Mouse (Mus musculus): ENCODE results near the gene Csad. TPM values are rescaled to one million over a fixed set of nuclear protein-coding genes. Genes with fewer than 3 reads are reported as not detected.

Gene Csad
- polyA plus RNA-seq, 1 experiment from 2014 or later, result 50.9 TPM

DNA sequence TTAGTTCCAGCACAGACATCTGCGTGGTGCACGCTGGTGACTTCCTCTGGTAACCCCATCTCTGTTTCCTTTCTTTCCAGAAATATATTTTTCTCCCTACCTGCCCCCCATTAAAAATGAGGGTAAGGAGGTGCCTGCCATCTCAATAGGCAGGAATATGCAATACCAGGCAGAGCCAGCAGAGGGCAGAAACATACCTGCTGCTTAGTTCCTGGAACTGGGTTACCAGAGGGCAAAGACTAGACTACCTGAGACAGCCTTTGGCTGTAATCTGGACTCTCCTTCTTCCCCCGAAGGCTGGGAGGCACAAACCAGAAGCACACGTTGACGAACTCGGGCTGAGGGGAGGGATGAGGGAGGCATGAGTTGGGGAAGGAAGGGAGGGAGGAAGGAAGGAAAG lies 26.2 kb downstream of the Csad start:
- 16% methylated on average over 6 of the region's 6 CpGs for WGBS
- Histone ChIP-seq H3K36me3 (ENCODE audit: control insufficient read depth, insufficient read depth, low read length) (no peaks in the 10 kb centered on the region; the same call in 1 of the 2 replicates), H3K27ac (ENCODE audit: low read length) (no peak overlapping the region), H3K4me2 (ENCODE audit: low read depth, low read length) (no peak overlapping the region), H3K9me3 (replicated peaks; ENCODE audit: control insufficient read depth, low read length) (no peaks in the 10 kb centered on the region), H3K9ac (ENCODE audit: low read length) (no peak overlapping the region), H3K27me3 (ENCODE audit: control insufficient read depth, insufficient read depth, low read length) (no peaks in the 10 kb centered on the region), H3K4me3 (replicated peaks; ENCODE audit: low read length) (no peak overlapping the region), H3K4me1 (ENCODE audit: control insufficient read depth, insufficient read depth, low read length) (no peaks in the 10 kb centered on the region)
- 0 out of 2 replicates have a peak, but pooled peaks have one; percentile 52 for ATAC-seq (ENCODE audit: insufficient read depth, low FRiP score)

GRCm38 (mm10) chr15:102177417-102177816 lies 27.1 kb downstream of the Csad start:
- 83% methylated on average over 8 of the region's 8 CpGs for WGBS
- no peaks in the 10 kb centered on the region for H3K27me3 ChIP-seq (ENCODE audit: control insufficient read depth, insufficient read depth, low read length)
- no peak overlapping the region for H3K9ac ChIP-seq (ENCODE audit: low read length)
- H3K36me3 ChIP-seq (ENCODE audit: control insufficient read depth, insufficient read depth, low read length), result no peaks in the 10 kb centered on the region; the same call in 1 of the 2 replicates
- no peak overlapping the region for H3K27ac ChIP-seq (ENCODE audit: low read length)
- no peak overlapping the region for H3K4me3 ChIP-seq (replicated peaks; ENCODE audit: low read length)
- no peaks in the 10 kb centered on the region for H3K9me3 ChIP-seq (replicated peaks; ENCODE audit: control insufficient read depth, low read length)
- no peaks in the 10 kb centered on the region for H3K4me1 ChIP-seq (ENCODE audit: control insufficient read depth, insufficient read depth, low read length)
- H3K4me2 ChIP-seq (ENCODE audit: low read depth, low read length), result no peak overlapping the region
- no peak for ATAC-seq (ENCODE audit: insufficient read depth, low FRiP score)

DNA sequence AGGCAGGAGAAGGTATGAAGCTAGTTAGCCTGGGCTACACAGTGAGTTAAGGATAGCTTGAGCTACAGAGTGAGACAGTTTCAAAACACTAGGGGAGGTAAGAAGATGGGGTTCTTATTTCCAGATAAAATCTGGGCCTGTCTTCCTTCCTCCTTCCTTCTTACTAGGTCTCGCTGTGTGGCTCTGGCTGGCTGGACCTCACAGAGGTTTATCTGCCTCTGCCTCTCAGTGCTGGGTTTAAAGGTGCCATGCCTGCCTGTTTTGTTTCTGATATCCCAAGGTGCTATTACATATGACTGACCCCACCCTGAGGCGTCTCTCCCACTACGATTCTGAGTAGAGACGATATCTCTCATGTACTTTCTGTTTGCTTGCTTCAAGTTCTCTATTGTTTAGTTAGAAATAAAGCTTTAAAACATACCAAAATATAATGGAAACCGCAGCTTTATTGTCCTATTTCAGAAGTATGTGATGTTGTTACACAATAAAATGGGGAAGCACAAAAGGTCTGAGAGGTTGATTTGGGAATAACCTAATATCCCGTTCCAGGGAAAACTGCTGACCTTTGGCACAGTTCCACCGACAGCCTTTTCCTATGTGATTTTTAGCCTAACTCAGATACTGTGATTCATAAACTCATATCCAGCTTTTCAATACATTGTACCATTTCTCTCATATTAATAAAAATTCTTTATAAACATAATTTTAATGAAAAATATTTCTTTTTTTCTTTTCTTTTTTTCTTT lies 27.8 kb downstream of the Csad start:
- no peak overlapping the region for H3K27ac ChIP-seq (ENCODE audit: low read length)
- H3K4me3 ChIP-seq (replicated peaks; ENCODE audit: low read length), result no peak overlapping the region
- no peaks in the 10 kb centered on the region for H3K9me3 ChIP-seq (replicated peaks; ENCODE audit: control insufficient read depth, low read length)
- 80% methylated on average over 7 of the region's 7 CpGs for WGBS
- no peaks in the 10 kb centered on the region for H3K4me1 ChIP-seq (ENCODE audit: control insufficient read depth, insufficient read depth, low read length)
- no peak for ATAC-seq (ENCODE audit: insufficient read depth, low FRiP score)
- H3K27me3 ChIP-seq (ENCODE audit: control insufficient read depth, insufficient read depth, low read length), result no peaks in the 10 kb centered on the region
- H3K4me2 ChIP-seq (ENCODE audit: low read depth, low read length), result no peak overlapping the region
- no peak overlapping the region for H3K9ac ChIP-seq (ENCODE audit: low read length)
- no peaks in the 10 kb centered on the region; the same call in 1 of the 2 replicates for H3K36me3 ChIP-seq (ENCODE audit: control insufficient read depth, insufficient read depth, low read length)

DNA sequence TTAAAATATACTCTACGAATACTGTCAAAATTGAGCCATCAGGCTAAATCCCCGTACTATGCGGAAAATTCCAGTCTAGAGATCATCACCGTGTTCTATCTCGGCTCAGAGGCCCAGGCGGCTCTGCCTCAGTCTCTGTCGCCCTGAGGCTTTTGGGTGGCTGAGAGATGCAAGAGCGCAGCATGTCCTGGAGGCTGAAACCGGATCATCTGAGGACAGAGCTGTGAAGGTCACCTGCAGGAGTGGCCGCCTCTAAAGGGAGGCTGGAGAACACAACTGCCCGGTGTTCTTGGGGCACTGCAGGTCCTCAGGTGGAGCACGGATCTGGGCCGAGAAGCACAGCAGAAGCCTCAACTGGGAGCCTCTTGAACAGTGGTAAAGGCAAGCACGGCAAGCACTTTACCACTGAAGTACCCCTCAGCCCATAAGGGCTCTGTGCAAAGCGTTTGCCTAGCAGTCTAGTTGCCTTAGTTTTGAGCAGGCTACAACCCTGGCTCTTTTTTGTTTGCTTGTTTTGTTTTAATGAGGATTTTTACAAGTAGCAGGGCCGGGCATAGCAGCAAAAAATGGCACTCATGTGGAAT lies 28.7 kb downstream of the Csad start:
- Histone ChIP-seq H3K4me2 (ENCODE audit: low read depth, low read length) (no peak overlapping the region), H3K9me3 (replicated peaks; ENCODE audit: control insufficient read depth, low read length) (no peaks in the 10 kb centered on the region), H3K36me3 (ENCODE audit: control insufficient read depth, insufficient read depth, low read length) (no peaks in the 10 kb centered on the region; the same call in 1 of the 2 replicates), H3K27ac (ENCODE audit: low read length) (no peak overlapping the region), H3K4me3 (replicated peaks; ENCODE audit: low read length) (no peak overlapping the region), H3K9ac (ENCODE audit: low read length) (no peak overlapping the region), H3K27me3 (ENCODE audit: control insufficient read depth, insufficient read depth, low read length) (no peaks in the 10 kb centered on the region), H3K4me1 (ENCODE audit: control insufficient read depth, insufficient read depth, low read length) (no peaks in the 10 kb centered on the region)
- WGBS, result 85% methylated on average over 16 of the region's 16 CpGs
- ATAC-seq (ENCODE audit: insufficient read depth, low FRiP score), result no peak

DNA sequence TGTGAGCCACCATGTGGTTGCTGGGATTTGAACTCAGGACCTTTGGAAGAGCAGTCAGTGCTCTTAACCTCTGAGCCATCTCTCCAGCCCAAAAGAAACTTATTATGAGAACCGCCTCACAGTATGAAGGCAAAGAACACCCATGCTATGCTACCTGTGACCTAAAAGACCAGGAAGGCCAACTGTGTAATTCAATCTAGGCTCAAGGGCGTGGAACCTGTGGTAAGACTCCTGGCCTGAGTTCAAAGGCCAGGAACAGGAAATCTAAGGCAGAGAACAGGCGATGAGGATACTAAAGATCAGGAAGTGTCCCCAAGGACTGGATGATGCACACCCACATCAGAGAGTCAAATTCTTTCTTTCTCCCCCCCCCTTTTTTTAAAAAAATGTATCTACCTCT lies 30.9 kb downstream of the Csad start:
- no peak overlapping the region for H3K4me2 ChIP-seq (ENCODE audit: low read depth, low read length)
- no peak overlapping the region for H3K27ac ChIP-seq (ENCODE audit: low read length)
- no peak for ATAC-seq (ENCODE audit: insufficient read depth, low FRiP score)
- no peaks in the 10 kb centered on the region; the same call in 1 of the 2 replicates for H3K36me3 ChIP-seq (ENCODE audit: control insufficient read depth, insufficient read depth, low read length)
- no peaks in the 10 kb centered on the region for H3K9me3 ChIP-seq (replicated peaks; ENCODE audit: control insufficient read depth, low read length)
- no peak overlapping the region for H3K4me3 ChIP-seq (replicated peaks; ENCODE audit: low read length)
- H3K4me1 ChIP-seq (ENCODE audit: control insufficient read depth, insufficient read depth, low read length), result no peaks in the 10 kb centered on the region
- H3K9ac ChIP-seq (ENCODE audit: low read length), result no peak overlapping the region
- H3K27me3 ChIP-seq (ENCODE audit: control insufficient read depth, insufficient read depth, low read length), result no peaks in the 10 kb centered on the region
- 89% methylated on average over 3 of the region's 3 CpGs for WGBS

GRCm38 (mm10) chr15:102169064-102169463 lies 35.5 kb downstream of the Csad start:
- Histone ChIP-seq H3K36me3 (ENCODE audit: control insufficient read depth, insufficient read depth, low read length) (no peaks in the 10 kb centered on the region), H3K4me1 (ENCODE audit: control insufficient read depth, insufficient read depth, low read length) (peaks cover 6% of the 10 kb centered on the region), H3K4me3 (replicated peaks; ENCODE audit: low read length) (no peak overlapping the region), H3K27me3 (ENCODE audit: control insufficient read depth, insufficient read depth, low read length) (no peaks in the 10 kb centered on the region), H3K9me3 (replicated peaks; ENCODE audit: control insufficient read depth, low read length) (no peaks in the 10 kb centered on the region), H3K9ac (ENCODE audit: low read length) (no peak overlapping the region), H3K27ac (ENCODE audit: low read length) (no peak overlapping the region), H3K4me2 (ENCODE audit: low read depth, low read length) (no peak overlapping the region)
- 0 out of 2 replicates have a peak, but pooled peaks have one; percentile 22 for ATAC-seq (ENCODE audit: insufficient read depth, low FRiP score)
- 46% methylated on average over 2 of the region's 2 CpGs for WGBS

GRCm38 (mm10) chr15:102167620-102168021 lies 36.9 kb downstream of the Csad start:
- Histone ChIP-seq H3K27ac (ENCODE audit: low read length) (peak overlapping the region; percentile 36; the same call in 1 of the 2 replicates), H3K36me3 (ENCODE audit: control insufficient read depth, insufficient read depth, low read length) (no peaks in the 10 kb centered on the region), H3K9ac (ENCODE audit: low read length) (no peak overlapping the region), H3K9me3 (replicated peaks; ENCODE audit: control insufficient read depth, low read length) (no peaks in the 10 kb centered on the region), H3K4me2 (ENCODE audit: low read depth, low read length) (no peak overlapping the region), H3K27me3 (ENCODE audit: control insufficient read depth, insufficient read depth, low read length) (no peaks in the 10 kb centered on the region), H3K4me1 (ENCODE audit: control insufficient read depth, insufficient read depth, low read length) (peaks cover 6% of the 10 kb centered on the region), H3K4me3 (replicated peaks; ENCODE audit: low read length) (no peak overlapping the region)
- peak; percentile 74 for ATAC-seq (ENCODE audit: insufficient read depth, low FRiP score)
- 25% methylated on average over 6 of the region's 6 CpGs for WGBS

GRCm38 (mm10) chr15:102165468-102166100 lies 38.9 kb downstream of the Csad start:
- ATAC-seq (ENCODE audit: insufficient read depth, low FRiP score), result no peak
- Histone ChIP-seq H3K4me3 (replicated peaks; ENCODE audit: low read length) (no peak overlapping the region), H3K9ac (ENCODE audit: low read length) (no peak overlapping the region), H3K9me3 (replicated peaks; ENCODE audit: control insufficient read depth, low read length) (no peaks in the 10 kb centered on the region), H3K27me3 (ENCODE audit: control insufficient read depth, insufficient read depth, low read length) (no peaks in the 10 kb centered on the region), H3K36me3 (ENCODE audit: control insufficient read depth, insufficient read depth, low read length) (no peaks in the 10 kb centered on the region), H3K4me1 (ENCODE audit: control insufficient read depth, insufficient read depth, low read length) (peaks cover 6% of the 10 kb centered on the region), H3K4me2 (ENCODE audit: low read depth, low read length) (no peak overlapping the region), H3K27ac (ENCODE audit: low read length) (no peak overlapping the region)
- 35% methylated on average over 6 of the region's 6 CpGs for whole genome bisulfite sequencing

Data from stomach, embryonic 16.5 days (tissue).